In the genomic region with DNA sequence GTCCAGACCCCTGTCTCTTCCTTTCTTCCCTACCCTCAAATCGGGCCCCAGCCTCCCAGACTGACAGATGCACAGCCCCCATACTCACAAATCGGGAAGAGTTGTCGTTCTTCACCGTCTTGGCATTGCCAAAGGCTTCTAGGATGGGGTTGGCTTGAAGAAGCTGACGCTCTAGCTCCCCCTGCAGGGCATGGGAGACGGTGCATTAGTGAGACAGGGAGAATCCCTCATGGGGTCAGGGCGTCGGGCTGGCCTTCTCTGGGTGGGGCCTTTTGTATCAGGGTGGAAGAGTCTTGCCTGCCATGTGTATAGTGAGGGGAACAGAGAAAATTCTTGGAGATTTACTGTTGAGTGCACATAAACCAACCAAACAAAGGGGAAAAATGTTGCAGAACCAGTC, we compare ENCODE assay signal across 8 mouse cellular contexts. TPM values are rescaled to one million over a fixed set of nuclear protein-coding genes. Genes with fewer than 3 reads are reported as not detected.
DNase-seq lines count a peak whose midpoint lies in the region; ATAC-seq and TF ChIP-seq lines count a peak whose summit lies in the region.

No protein-coding gene starts in this region.

- TF ChIP-seq EP300 in lung, postnatal 0 days (IDR thresholded peaks at IDR 0.05) = no peak

- TF ChIP-seq CTCF in lung, postnatal 0 days (IDR thresholded peaks at IDR 0.05) = peak; percentile 79

- H3K4me2 ChIP-seq in forebrain, embryonic 14.5 days (ENCODE audit: low read length) = no peak overlapping the region
- H3K4me2 ChIP-seq in forebrain, embryonic 15.5 days (replicated peaks) = no peak overlapping the region
- H3K4me2 ChIP-seq in midbrain, embryonic 14.5 days (ENCODE audit: low read length) = no peak overlapping the region
- no peak overlapping the region for H3K4me2 ChIP-seq in midbrain, embryonic 15.5 days
- no peak overlapping the region for H3K4me2 ChIP-seq in lung, postnatal 0 days (replicated peaks; ENCODE audit: low read depth, low read length)

- ATAC-seq in forebrain, embryonic 14.5 days = no peak
- no peak for ATAC-seq in forebrain, embryonic 15.5 days (replicated peaks)
- ATAC-seq in midbrain, embryonic 14.5 days (ENCODE audit: low FRiP score, low TSS enrichment) = no peak
- ATAC-seq in midbrain, embryonic 15.5 days (replicated peaks) = no peak
- ATAC-seq in lung, postnatal 0 days = no peak

- H3K27me3 ChIP-seq in forebrain, embryonic 14.5 days (replicated peaks; ENCODE audit: control insufficient read depth, insufficient read depth, low read length) = no peaks in the 10 kb centered on the region
- no peaks in the 10 kb centered on the region for H3K27me3 ChIP-seq in forebrain, embryonic 15.5 days
- H3K27me3 ChIP-seq in midbrain, embryonic 14.5 days (ENCODE audit: control insufficient read depth, insufficient read depth, low read length) = no peaks in the 10 kb centered on the region
- 0 out of 2 replicates have a peak, but pooled peaks cover 2% of the 10 kb centered on the region for H3K27me3 ChIP-seq in midbrain, embryonic 15.5 days (replicated peaks)
- no peaks in the 10 kb centered on the region for H3K27me3 ChIP-seq in lung, postnatal 0 days (replicated peaks; ENCODE audit: insufficient read depth, low read length)
- no peaks in the 10 kb centered on the region for H3K27me3 ChIP-seq in splenic B cell, adult 2 months (ENCODE audit: control insufficient read depth, insufficient read depth, low read length, poor library complexity, severe bottlenecking)

- no peak overlapping the region for H3K9ac ChIP-seq in forebrain, embryonic 14.5 days (ENCODE audit: low read length)
- H3K9ac ChIP-seq in forebrain, embryonic 15.5 days (replicated peaks) = no peak overlapping the region
- H3K9ac ChIP-seq in midbrain, embryonic 14.5 days (replicated peaks; ENCODE audit: low read length) = no peak overlapping the region
- no peak overlapping the region for H3K9ac ChIP-seq in midbrain, embryonic 15.5 days
- no peak overlapping the region for H3K9ac ChIP-seq in lung, postnatal 0 days (replicated peaks; ENCODE audit: low read depth)

- peak; percentile 53 for DNase-seq in forebrain, embryonic 14.5 days (ENCODE audit: low spot score)
- DNase-seq in midbrain, embryonic 14.5 days = peak; percentile 61
- peak; percentile 73 for DNase-seq in brain, adult 2 months (ENCODE audit: low read depth, low spot score)
- DNase-seq in forelimb bud, embryonic 11.5 days (ENCODE audit: low read depth, low spot score) = peak; percentile 43
- DNase-seq in lung, postnatal 0 days (ENCODE audit: low spot score) = peak; percentile 66
- peak; percentile 77 for DNase-seq in splenic B cell, adult 2 months (ENCODE audit: low read depth, low spot score)

- 10% methylated on average over 8 of the region's 8 CpGs for WGBS in forebrain, embryonic 14.5 days
- WGBS in forebrain, embryonic 15.5 days = 10% methylated on average over 8 of the region's 8 CpGs
- WGBS in midbrain, embryonic 14.5 days = 15% methylated on average over 8 of the region's 8 CpGs
- 14% methylated on average over 8 of the region's 8 CpGs for WGBS in midbrain, embryonic 15.5 days
- 23% methylated on average over 8 of the region's 8 CpGs for WGBS in lung, postnatal 0 days

- H3K9me3 ChIP-seq in forebrain, embryonic 14.5 days (replicated peaks; ENCODE audit: control insufficient read depth, low read length) = no peaks in the 10 kb centered on the region
- H3K9me3 ChIP-seq in forebrain, embryonic 15.5 days = no peaks in the 10 kb centered on the region
- H3K9me3 ChIP-seq in midbrain, embryonic 14.5 days (ENCODE audit: control insufficient read depth, low read length) = no peaks in the 10 kb centered on the region
- no peaks in the 10 kb centered on the region for H3K9me3 ChIP-seq in midbrain, embryonic 15.5 days
- no peaks in the 10 kb centered on the region for H3K9me3 ChIP-seq in lung, postnatal 0 days (ENCODE audit: low read length)

- H3K36me3 ChIP-seq in forebrain, embryonic 14.5 days (ENCODE audit: control insufficient read depth, insufficient read depth, low read length) = no peaks in the 10 kb centered on the region
- H3K36me3 ChIP-seq in forebrain, embryonic 15.5 days = no peaks in the 10 kb centered on the region
- H3K36me3 ChIP-seq in midbrain, embryonic 14.5 days (ENCODE audit: control insufficient read depth, insufficient read depth, low read length) = no peaks in the 10 kb centered on the region
- no peaks in the 10 kb centered on the region for H3K36me3 ChIP-seq in midbrain, embryonic 15.5 days (replicated peaks)
- no peaks in the 10 kb centered on the region for H3K36me3 ChIP-seq in lung, postnatal 0 days (ENCODE audit: insufficient read depth, low read length)
- H3K36me3 ChIP-seq in splenic B cell, adult 2 months (ENCODE audit: control insufficient read depth, insufficient read depth, low read length, poor library complexity, severe bottlenecking) = no peaks in the 10 kb centered on the region

- H3K4me3 ChIP-seq in forebrain, embryonic 14.5 days (ENCODE audit: low read depth, low read length) = no peak overlapping the region
- no peak overlapping the region for H3K4me3 ChIP-seq in forebrain, embryonic 15.5 days
- H3K4me3 ChIP-seq in midbrain, embryonic 14.5 days (replicated peaks; ENCODE audit: low read depth, low read length) = no peak overlapping the region
- H3K4me3 ChIP-seq in midbrain, embryonic 15.5 days = no peak overlapping the region
- no peak overlapping the region for H3K4me3 ChIP-seq in lung, postnatal 0 days (ENCODE audit: low read depth, low read length)

- no peak overlapping the region for H3K27ac ChIP-seq in forebrain, embryonic 14.5 days (ENCODE audit: low read depth, low read length)
- H3K27ac ChIP-seq in forebrain, embryonic 15.5 days (replicated peaks) = no peak overlapping the region
- no peak overlapping the region for H3K27ac ChIP-seq in midbrain, embryonic 14.5 days (replicated peaks; ENCODE audit: low read depth, low read length)
- H3K27ac ChIP-seq in midbrain, embryonic 15.5 days = no peak overlapping the region
- no peak overlapping the region for H3K27ac ChIP-seq in lung, postnatal 0 days (ENCODE audit: low read length)

- H3K4me1 ChIP-seq in forebrain, embryonic 14.5 days (ENCODE audit: control insufficient read depth, insufficient read depth, low read length) = no peaks in the 10 kb centered on the region
- H3K4me1 ChIP-seq in forebrain, embryonic 15.5 days = no peaks in the 10 kb centered on the region
- H3K4me1 ChIP-seq in midbrain, embryonic 14.5 days (ENCODE audit: control insufficient read depth, insufficient read depth, low read length) = no peaks in the 10 kb centered on the region
- H3K4me1 ChIP-seq in midbrain, embryonic 15.5 days = no peaks in the 10 kb centered on the region
- H3K4me1 ChIP-seq in lung, postnatal 0 days (ENCODE audit: insufficient read depth, low read depth, low read length) = no peaks in the 10 kb centered on the region

RNA-seq across cellular contexts. Expression of gene Myh14, which starts 15.1 kb away (rescaled TPM):
- polyA plus RNA-seq in forebrain, embryonic 14.5 days (2014; fragmentation: Nextera tagmentation; extraction: Ambion mirVana) = 0.74 and 1.1 TPM in 2 replicates
- 1.3 and 1.5 TPM in 2 replicates for polyA plus RNA-seq in forebrain, embryonic 15.5 days (2015; fragmentation: Nextera tagmentation; extraction: Ambion mirVana)
- polyA plus RNA-seq in midbrain, embryonic 14.5 days (2014; fragmentation: Nextera tagmentation; extraction: Ambion mirVana) = 2.5 and 2.7 TPM in 2 replicates
- 2.3 and 2.9 TPM in 2 replicates for polyA plus RNA-seq in midbrain, embryonic 15.5 days (2015; fragmentation: Nextera tagmentation; extraction: Ambion mirVana)
- 202 and 215 TPM in 2 replicates for polyA plus RNA-seq in lung, postnatal 0 days (2015; fragmentation: Nextera tagmentation; extraction: Ambion mirVana)

RNA-seq across cellular contexts. Expression of gene Izumo2, which starts 53.0 kb away (rescaled TPM):
- not detected in 2 replicates for polyA plus RNA-seq in forebrain, embryonic 14.5 days (2014; fragmentation: Nextera tagmentation; extraction: Ambion mirVana)
- not detected in 2 replicates for polyA plus RNA-seq in forebrain, embryonic 15.5 days (2015; fragmentation: Nextera tagmentation; extraction: Ambion mirVana)
- not detected in 2 replicates for polyA plus RNA-seq in midbrain, embryonic 14.5 days (2014; fragmentation: Nextera tagmentation; extraction: Ambion mirVana)
- not detected in 2 replicates for polyA plus RNA-seq in midbrain, embryonic 15.5 days (2015; fragmentation: Nextera tagmentation; extraction: Ambion mirVana)
- not detected in 2 replicates for polyA plus RNA-seq in lung, postnatal 0 days (2015; fragmentation: Nextera tagmentation; extraction: Ambion mirVana)

Comparison
In these comparisons a context has a peak if more than half of its experiments do, and no peak if none do; other contexts are left out.
1. RNA of gene Myh14, which starts 15.1 kb away (polyA plus RNA-seq): 202 to 215 TPM in lung, postnatal 0 days; 2.3 to 2.9 TPM in midbrain, embryonic 15.5 days, 2.5 to 2.7 TPM in midbrain, embryonic 14.5 days, 1.3 to 1.5 TPM in forebrain, embryonic 15.5 days and 0.74 to 1.1 TPM in forebrain, embryonic 14.5 days; every median in the first group is over 10 times any median in the second.
2. Peak in every context shown above with its lines, with median percentiles within 50 percentile points of each other: DNase-seq.